Mouse (Mus musculus): ENCODE results near the gene Brix1.
"Not testable (repeated sequence)": the region's sequence is repeated elsewhere in the genome, so short reads cannot be mapped to it uniquely, and the experiment has no call there.

Brix1 gene

GRCm38 (mm10) chr15:10485484-10486364 is at the start of gene Brix1, which contains the start of gene Rad1:
Brix1 (minus strand) TSS chr15:10485947.
Rad1 (plus strand) TSS chr15:10486018.
- DNase-seq, result peak; percentile 91

- no peak for DNase-seq
Measured at GRCm38 (mm10) chr15:10534591-10534990, 48.8 kb upstream of the Brix1 start.

GRCm38 (mm10) chr15:10533361-10533760 is 47.6 kb upstream of the Brix1 start:
- not testable (repeated sequence) for DNase-seq

- no peak for DNase-seq
Measured at GRCm38 (mm10) chr15:10531352-10531751, 45.6 kb upstream of the Brix1 start.

GRCm38 (mm10) chr15:10525896-10526295 is 40.1 kb upstream of the Brix1 start:
- no peak for DNase-seq

- no peak for DNase-seq
Measured at GRCm38 (mm10) chr15:10515166-10515565, 29.4 kb upstream of the Brix1 start.

- DNase-seq, result no peak
Measured at GRCm38 (mm10) chr15:10506099-10506498, 20.4 kb upstream of the Brix1 start.

- DNase-seq, result peak; percentile 14
Measured at GRCm38 (mm10) chr15:10500838-10501719, 15.3 kb upstream of the Brix1 start.

GRCm38 (mm10) chr15:10500035-10500434 is 14.3 kb upstream of the Brix1 start:
- no peak for DNase-seq

GRCm38 (mm10) chr15:10499593-10499992 is 13.8 kb upstream of the Brix1 start:
- no peak for DNase-seq

GRCm38 (mm10) chr15:10496696-10497095 is 10.9 kb upstream of the Brix1 start:
- not testable (repeated sequence) for DNase-seq

- no peak for DNase-seq
Measured at GRCm38 (mm10) chr15:10495944-10496343, 10.2 kb upstream of the Brix1 start.

- no peak for DNase-seq
Measured at GRCm38 (mm10) chr15:10490101-10490500, 4.4 kb upstream of the Brix1 start.

GRCm38 (mm10) chr15:10487246-10487645 is 1.5 kb upstream of the Brix1 start:
- DNase-seq, result no peak

- no peak for DNase-seq
Measured at GRCm38 (mm10) chr15:10486365-10486839, 655 bp upstream of the Brix1 start.

- no peak for DNase-seq
Measured at GRCm38 (mm10) chr15:10470941-10471340, 14.8 kb downstream of the Brix1 start.

- peak; percentile 84 for DNase-seq
Measured at GRCm38 (mm10) chr15:10470151-10470831, 15.5 kb downstream of the Brix1 start, which contains the start of gene Dnajc21. Dnajc21 (minus strand) TSS chr15:10470516.

- peak; percentile 14 for DNase-seq
Measured at GRCm38 (mm10) chr15:10469641-10470150, 16.1 kb downstream of the Brix1 start.

- no peak for DNase-seq
Measured at GRCm38 (mm10) chr15:10468761-10469160, 17.0 kb downstream of the Brix1 start.

GRCm38 (mm10) chr15:10464678-10465077 is 21.1 kb downstream of the Brix1 start:
- no peak for DNase-seq

GRCm38 (mm10) chr15:10463555-10463954 is 22.2 kb downstream of the Brix1 start:
- DNase-seq, result no peak

- no peak for DNase-seq
Measured at GRCm38 (mm10) chr15:10460986-10461385, 24.8 kb downstream of the Brix1 start.

Data from thymus, postnatal 25 days (tissue).